Mouse (Mus musculus) liver, postnatal 0 days (tissue): ENCODE measurements around the gene Necap2. TPM values are rescaled to one million over a fixed set of nuclear protein-coding genes. Genes with fewer than 3 reads are reported as not detected.

Source experiments
- ATAC-seq: fragments of 200-750 bp; cut with Nextera tagmentation; 2 replicates; pipeline ENCODE4 v1.8.0; 2017; ENCODE audit warnings: mild to moderate bottlenecking, moderate library complexity
- DNase-seq: peaks from one replicate; pipeline ENCODE4 v3.0.0-alpha.2; 2016
- H3K27ac ChIP-seq: fragments of 300-500 bp; sonication (generic); 2 replicates; pipeline ENCODE4 v1.5.1; 2014; ENCODE audit warnings: antibody characterized with exemption, moderate library complexity, mild to moderate bottlenecking, low read depth
- H3K27me3 ChIP-seq: fragments of 300-500 bp; sonication (generic); 2 replicates; pipeline ENCODE4 v1.6.1; 2014; ENCODE audit warnings: low read length, control low read depth, mixed read lengths; ENCODE audit not compliant: insufficient read depth
- H3K36me3 ChIP-seq: fragments of 300-500 bp; sonication (generic); replicated peaks from 2 replicates; pipeline ENCODE4 v1.6.1; 2014; ENCODE audit warnings: mild to moderate bottlenecking, control low read depth, low read length, moderate library complexity, mixed read lengths; ENCODE audit not compliant: insufficient read depth
- H3K4me1 ChIP-seq: fragments of 300-500 bp; sonication (generic); 2 replicates; pipeline ENCODE4 v1.6.1; 2014; ENCODE audit warnings: antibody characterized with exemption, mild to moderate bottlenecking, control low read depth; ENCODE audit not compliant: insufficient read depth
- H3K4me2 ChIP-seq: fragments of 300-500 bp; sonication (generic); 2 replicates; pipeline ENCODE4 v1.6.1; 2014; ENCODE audit warnings: low read depth, mild to moderate bottlenecking, low read length, moderate library complexity, mixed read lengths
- H3K4me3 ChIP-seq: fragments of 300-500 bp; sonication (generic); 2 replicates; pipeline ENCODE4 v1.5.1; 2014; ENCODE audit warnings: low read depth, low read length
- H3K9ac ChIP-seq: fragments of 300-500 bp; sonication (generic); replicated peaks from 2 replicates; pipeline ENCODE4 v1.6.1; 2014; ENCODE audit warnings: mild to moderate bottlenecking, moderate library complexity
- H3K9me3 ChIP-seq: fragments of 300-500 bp; sonication (generic); 2 replicates; pipeline ENCODE4 v1.6.1; 2016; ENCODE audit warnings: mild to moderate bottlenecking, control low read depth, low read length, mixed read lengths
- CTCF ChIP-seq: sonication (generic); IDR thresholded peaks from 2 replicates; pipeline ENCODE4 v1.5.1; 2016; ENCODE audit warnings: antibody characterized with exemption, low read depth
- EP300 ChIP-seq: IDR thresholded peaks from 2 replicates; pipeline ENCODE4 v1.6.1; 2016; ENCODE audit warnings: antibody characterized with exemption, low read depth, mild to moderate bottlenecking
- whole genome bisulfite sequencing: fragments of 180-500 bp; shearing (Covaris S2); extraction: QIAGEN DNeasy Blood & Tissue Kit; methylation state at CpG from one replicate; pipeline ENCODE4 v1.1.7; 2014; ENCODE audit not compliant: insufficient replicate concordance; 5-methylcytosine and 5-hydroxymethylcytosine counted together
- polyA plus RNA-seq: library from polyadenylated mRNA; unstranded; fragments of >200 nt; fragmentation: Nextera tagmentation; extraction: Ambion mirVana; gene quantifications from 2 replicates; pipeline ENCODE4 v1.2.1, GENCODE M21; 2015

The Necap2 gene
- polyA plus RNA-seq = 47.1 and 53.0 TPM in 2 replicates

DNA sequence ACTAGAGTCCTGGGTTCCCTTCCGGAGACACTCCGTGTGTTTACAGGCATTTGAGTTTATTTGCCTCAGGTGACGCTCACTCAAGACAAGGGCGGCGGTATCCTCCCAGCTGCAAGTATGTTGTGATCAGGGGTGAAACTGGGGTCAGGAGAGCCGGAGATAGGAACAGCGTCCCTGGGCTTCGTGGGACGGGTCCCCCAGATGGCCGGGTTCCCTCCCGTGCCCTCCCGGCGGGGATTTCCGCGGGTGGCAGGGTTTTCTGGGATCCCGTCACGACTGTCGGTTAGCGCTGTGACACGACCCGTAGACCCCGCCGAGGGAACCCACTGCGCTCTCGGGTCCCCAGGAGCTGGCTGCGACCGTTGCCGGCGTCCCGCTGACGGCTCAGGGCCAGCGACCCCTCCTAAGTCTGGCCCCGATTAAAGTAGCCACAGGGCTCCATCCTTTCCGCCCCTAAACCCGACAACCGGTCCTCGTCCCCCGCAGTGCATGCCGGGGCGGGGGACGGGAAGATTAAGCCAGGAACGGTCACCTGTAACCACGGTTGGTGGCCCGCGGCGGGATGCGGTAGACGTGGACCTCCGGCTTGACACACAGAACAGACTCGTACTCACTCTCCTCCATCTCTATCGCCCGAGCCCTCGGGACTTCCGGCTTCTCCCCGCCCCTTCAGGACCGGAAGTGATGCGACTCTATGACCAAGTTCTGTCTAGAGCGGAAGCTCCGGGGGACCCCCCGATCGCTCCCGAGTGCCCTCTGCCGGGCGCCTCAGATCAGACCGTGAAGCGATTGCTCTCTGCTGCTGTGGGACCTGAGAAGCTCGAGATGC is at the start of gene Necap2:
Gene Necap2, minus strand, starts transcription at position 677 of the 829 bp plus-strand sequence.
- Histone ChIP-seq H3K4me3 (peak within 1 kb of the TSS; percentile 79), H3K4me1 (peaks cover 37% of the 10 kb centered on the region), H3K36me3 (peaks cover 9% of the 10 kb centered on the region), H3K4me2 (peak within 1 kb of the TSS; percentile 95), H3K9me3 (no peaks in the 10 kb centered on the region), H3K27me3 (no peaks in the 10 kb centered on the region), H3K27ac (peak within 1 kb of the TSS; percentile 88), H3K9ac (peak within 1 kb of the TSS; percentile 85)
- ATAC-seq = peak; percentile 86
- 1% methylated on average over 67 of the region's 67 CpGs for WGBS
- peak; percentile 92 for TF ChIP-seq CTCF
- peak; percentile 75 for TF ChIP-seq EP300
- DNase-seq = peak; percentile 96

DNA sequence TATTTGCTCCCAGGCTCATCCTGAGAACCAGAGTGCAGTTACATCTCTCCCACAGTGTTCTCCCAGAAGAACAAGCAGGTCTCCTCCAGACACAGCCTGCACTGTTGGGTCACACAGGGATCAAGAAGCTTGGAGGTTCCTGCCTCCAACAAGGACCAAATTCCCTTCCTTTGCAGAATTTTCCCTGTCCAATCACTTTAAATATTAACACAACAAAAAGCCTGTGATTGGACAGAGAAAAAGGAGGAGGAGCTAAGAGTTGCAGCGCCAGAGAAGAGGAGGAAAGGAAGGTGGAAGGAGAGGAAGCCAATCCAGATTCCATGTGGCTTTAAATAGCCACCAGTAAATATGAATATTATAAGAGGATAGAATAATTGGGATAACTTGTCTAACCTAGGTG is 44.9 kb upstream of the Necap2 start:
- TF ChIP-seq CTCF = no peak
- Histone ChIP-seq H3K9me3 (no peaks in the 10 kb centered on the region), H3K4me1 (peaks cover 7% of the 10 kb centered on the region; the same call in 1 of the 2 replicates), H3K27me3 (no peaks in the 10 kb centered on the region), H3K27ac (no peak overlapping the region), H3K4me2 (no peak overlapping the region), H3K9ac (no peak overlapping the region), H3K36me3 (peaks cover 14% of the 10 kb centered on the region), H3K4me3 (no peak overlapping the region)
- ATAC-seq = no peak
- WGBS = 56% methylated on average over 1 of the region's 1 CpGs
- no peak for DNase-seq

DNA sequence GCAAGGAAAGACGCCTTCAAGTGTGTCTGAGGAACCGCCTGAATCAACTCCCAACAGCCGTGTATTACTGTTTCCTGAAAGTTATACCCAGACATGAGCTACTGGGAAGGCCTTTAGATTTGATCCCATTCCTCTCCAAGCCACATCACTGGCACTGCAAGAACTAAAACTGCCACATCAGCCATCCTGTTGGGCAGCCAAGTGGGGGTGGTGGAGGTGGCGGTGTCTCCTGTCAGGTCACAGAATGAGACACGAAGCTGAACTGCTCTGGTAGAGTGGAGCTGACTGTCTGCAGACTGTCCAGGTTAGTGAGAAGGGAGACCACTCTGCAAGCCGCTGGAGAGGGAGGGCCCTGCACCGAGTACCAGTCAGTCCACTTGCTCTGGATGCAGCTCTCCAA is 44.5 kb upstream of the Necap2 start:
- no peak for DNase-seq

DNA sequence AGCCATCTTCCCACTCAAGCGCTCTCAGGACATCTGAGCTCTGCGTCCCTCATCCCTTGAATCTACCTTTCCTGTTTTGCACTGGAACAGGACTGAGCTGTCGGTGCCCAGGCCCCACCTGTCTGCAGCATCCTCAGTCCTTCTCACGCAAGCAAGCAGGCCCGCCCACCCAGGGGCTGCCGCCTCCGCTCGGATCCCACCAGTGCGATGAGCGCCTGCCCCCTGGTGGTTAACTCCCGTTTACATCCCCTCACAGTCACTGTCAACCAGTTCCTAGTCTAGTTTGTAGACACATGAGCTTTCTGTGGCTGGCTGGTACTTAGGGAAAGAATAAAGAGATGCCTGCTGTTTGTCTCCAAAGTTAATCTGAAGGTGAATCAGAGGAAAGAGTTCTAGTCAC is 42.5 kb upstream of the Necap2 start:
- DNase-seq = peak; percentile 78
- no peak overlapping the region for H3K4me2 ChIP-seq
- H3K9me3 ChIP-seq = no peaks in the 10 kb centered on the region
- 0 out of 2 replicates have a peak, but pooled peaks cover 4% of the 10 kb centered on the region for H3K4me1 ChIP-seq
- no peak overlapping the region for H3K9ac ChIP-seq
- H3K4me3 ChIP-seq = no peak overlapping the region
- WGBS = 32% methylated on average over 11 of the region's 11 CpGs
- peak; percentile 77 for TF ChIP-seq CTCF
- no peak for TF ChIP-seq EP300
- H3K27ac ChIP-seq = no peak overlapping the region
- no peaks in the 10 kb centered on the region for H3K27me3 ChIP-seq
- peak; percentile 60; the same call in 1 of the 2 replicates for ATAC-seq
- H3K36me3 ChIP-seq = peaks cover 33% of the 10 kb centered on the region

More for the DNA sequence above, 44.5 kb upstream of the Necap2 start:
- WGBS = 70% methylated on average over 7 of the region's 7 CpGs
- Histone ChIP-seq H3K4me2 (no peak overlapping the region), H3K27me3 (no peaks in the 10 kb centered on the region), H3K9ac (no peak overlapping the region), H3K4me3 (no peak overlapping the region), H3K36me3 (peaks cover 18% of the 10 kb centered on the region), H3K27ac (no peak overlapping the region), H3K9me3 (no peaks in the 10 kb centered on the region), H3K4me1 (peaks cover 7% of the 10 kb centered on the region; the same call in 1 of the 2 replicates)
- no peak for ATAC-seq
- TF ChIP-seq EP300 (no peak), CTCF (no peak)

DNA sequence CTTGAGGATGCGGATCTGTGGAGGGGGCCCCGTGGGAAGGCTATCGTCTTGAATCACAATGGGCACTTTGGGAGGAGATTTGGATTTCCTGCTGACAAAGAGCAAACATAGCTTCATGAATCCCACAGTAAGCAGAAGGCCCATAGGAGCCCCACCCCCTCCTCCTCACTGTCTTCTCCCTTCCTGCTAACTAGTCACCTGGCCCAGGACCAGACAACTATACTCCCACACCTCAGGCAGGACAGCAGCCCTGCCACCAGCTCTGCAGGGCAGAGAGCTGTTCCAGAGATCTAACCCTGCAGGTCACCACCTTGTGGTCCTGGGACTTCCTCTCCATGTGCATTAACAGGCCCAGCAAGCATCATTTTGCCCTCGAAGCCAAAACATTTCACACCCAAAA is 40.5 kb upstream of the Necap2 start:
- H3K27ac ChIP-seq = no peak overlapping the region
- ATAC-seq = no peak
- H3K4me3 ChIP-seq = no peak overlapping the region
- no peaks in the 10 kb centered on the region for H3K27me3 ChIP-seq
- no peaks in the 10 kb centered on the region for H3K9me3 ChIP-seq
- TF ChIP-seq EP300 (no peak), CTCF (no peak)
- H3K36me3 ChIP-seq = peaks cover 48% of the 10 kb centered on the region
- H3K4me1 ChIP-seq = 0 out of 2 replicates have a peak, but pooled peaks cover 4% of the 10 kb centered on the region
- DNase-seq = no peak
- no peak overlapping the region for H3K9ac ChIP-seq
- no peak overlapping the region for H3K4me2 ChIP-seq
- 62% methylated on average over 4 of the region's 4 CpGs for WGBS

DNA sequence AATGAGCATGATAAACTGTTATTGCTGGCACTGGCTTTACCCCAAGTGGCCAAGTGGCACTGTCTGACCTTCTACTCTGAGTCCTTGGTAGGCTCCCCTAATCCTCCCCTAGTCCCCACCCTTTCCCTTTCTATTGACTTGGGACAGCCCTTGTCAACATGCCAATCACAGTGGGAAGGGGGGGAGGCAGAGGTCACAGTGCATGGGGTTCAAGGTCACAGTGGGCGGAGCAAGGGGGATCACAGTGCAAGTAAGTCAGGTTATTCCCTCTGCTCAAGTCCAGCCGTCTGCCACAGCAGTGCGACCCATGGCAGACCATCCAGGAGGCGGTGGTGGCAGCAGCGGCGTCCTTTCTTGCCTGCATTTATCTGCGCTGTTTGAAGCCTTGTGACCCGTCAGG is 37.2 kb upstream of the Necap2 start:
- H3K27ac ChIP-seq = no peak overlapping the region
- 75% methylated on average over 8 of the region's 8 CpGs for WGBS
- H3K36me3 ChIP-seq = peaks cover 63% of the 10 kb centered on the region
- H3K4me2 ChIP-seq = no peak overlapping the region
- H3K27me3 ChIP-seq = no peaks in the 10 kb centered on the region
- DNase-seq = peak; percentile 45
- no peaks in the 10 kb centered on the region for H3K4me1 ChIP-seq
- TF ChIP-seq CTCF (no peak), EP300 (no peak)
- ATAC-seq = peak; percentile 25; the same call in 1 of the 2 replicates
- H3K9ac ChIP-seq = no peak overlapping the region
- H3K9me3 ChIP-seq = no peaks in the 10 kb centered on the region
- no peak overlapping the region for H3K4me3 ChIP-seq
